Mouse (Mus musculus): ENCODE measurements around the gene Sema3f. TPM values are rescaled to one million over a fixed set of nuclear protein-coding genes. Genes with fewer than 3 reads are reported as not detected.

The Sema3f gene
- total and polyA plus RNA-seq, 2 experiments from 2014 or later: 7.8 to 56.6 TPM

DNA sequence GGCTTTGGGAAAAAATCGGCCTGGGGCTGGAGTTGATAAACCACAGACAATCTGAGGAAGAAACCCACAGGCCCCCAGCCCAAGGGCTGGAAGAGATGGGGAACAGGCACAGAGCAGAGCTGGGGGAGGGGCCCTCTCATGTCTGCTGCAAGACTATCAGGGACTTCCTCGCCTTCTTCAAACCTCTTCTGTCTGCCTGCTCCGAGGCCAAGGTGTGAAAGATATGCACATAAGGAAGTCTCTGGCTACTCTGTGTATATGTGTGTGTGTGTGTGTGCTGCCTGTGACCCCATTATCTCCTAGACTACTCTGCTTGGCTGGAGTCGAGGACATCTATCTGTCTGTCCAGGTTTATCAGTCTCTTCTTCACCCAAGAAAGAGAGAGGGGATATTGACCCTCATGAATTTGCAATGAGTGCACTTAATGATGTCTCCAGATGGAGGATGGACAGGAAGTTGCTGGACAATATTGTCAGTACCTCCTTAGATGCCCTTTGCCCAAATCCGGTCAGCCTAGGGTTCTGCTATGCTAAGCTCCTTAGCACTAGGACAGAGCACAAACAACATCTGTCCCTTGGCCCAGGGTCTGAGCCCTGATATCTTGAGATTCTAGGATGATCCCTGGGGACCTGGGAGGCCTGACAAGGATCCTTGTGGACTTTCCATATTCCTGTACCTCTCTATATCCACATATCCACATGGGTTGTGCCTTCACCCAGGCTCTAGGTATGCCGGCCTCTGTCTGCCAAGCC is 18.8 kb upstream of the Sema3f start:
- H3K27ac ChIP-seq (ENCODE audit: low read depth, low read length): peak overlapping the region; percentile 73
- 73% methylated on average over 6 of the region's 6 CpGs for WGBS
- H3K4me1 ChIP-seq (ENCODE audit: insufficient read depth): peaks cover 10% of the 10 kb centered on the region; the same call in 1 of the 2 replicates
- no peak for DNase-seq
- H3K4me3 ChIP-seq (ENCODE audit: low read depth, low read length): no peak overlapping the region
- TF ChIP-seq CTCF (IDR thresholded peaks at IDR 0.05; ENCODE audit: low read depth): no peak
- H3K9ac ChIP-seq: no peak overlapping the region
- H3K9me3 ChIP-seq (ENCODE audit: low read length): no peaks in the 10 kb centered on the region
- no peak overlapping the region for H3K4me2 ChIP-seq (ENCODE audit: low read depth)
- no peaks in the 10 kb centered on the region for H3K36me3 ChIP-seq (ENCODE audit: insufficient read depth)
- 0 out of 2 replicates have a peak, but pooled peaks have one; percentile 5 for ATAC-seq
- H3K27me3 ChIP-seq (ENCODE audit: insufficient read depth, low read length): no peaks in the 10 kb centered on the region

DNA sequence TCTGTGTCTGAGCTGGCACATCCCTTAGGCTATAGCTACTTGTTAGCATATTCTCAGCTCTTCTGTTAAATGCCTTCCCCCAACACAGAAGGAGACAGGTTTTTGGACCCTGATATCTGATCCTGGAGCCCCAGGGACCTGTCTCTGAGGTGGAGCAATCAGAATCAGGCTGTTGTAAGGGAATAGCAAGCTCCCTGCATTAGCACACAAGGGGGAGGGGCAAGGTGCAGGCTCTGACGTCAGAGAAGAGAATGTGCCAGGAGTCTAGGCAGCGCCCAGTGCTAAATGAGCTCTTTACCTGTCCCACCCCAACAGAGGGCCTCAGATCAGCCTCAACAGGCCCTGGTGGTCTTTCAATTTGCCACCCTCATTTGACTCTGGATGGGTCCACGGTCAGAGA is 16.8 kb upstream of the Sema3f start:
- no peaks in the 10 kb centered on the region for H3K9me3 ChIP-seq (ENCODE audit: low read length)
- ATAC-seq (peak; percentile 70; the same call in 1 of the 2 replicates), DNase-seq (peak; percentile 52)
- H3K4me1 ChIP-seq (ENCODE audit: insufficient read depth): peaks cover 17% of the 10 kb centered on the region
- no peak overlapping the region for H3K4me2 ChIP-seq (ENCODE audit: low read depth)
- TF ChIP-seq CTCF (IDR thresholded peaks at IDR 0.05; ENCODE audit: low read depth): no peak
- H3K9ac ChIP-seq: no peak overlapping the region
- no peak overlapping the region for H3K27ac ChIP-seq (ENCODE audit: low read depth, low read length)
- WGBS: 52% methylated on average over 3 of the region's 3 CpGs
- no peaks in the 10 kb centered on the region for H3K27me3 ChIP-seq (ENCODE audit: insufficient read depth, low read length)
- H3K4me3 ChIP-seq (ENCODE audit: low read depth, low read length): no peak overlapping the region
- H3K36me3 ChIP-seq (ENCODE audit: insufficient read depth): no peaks in the 10 kb centered on the region

- no peak overlapping the region for H3K4me2 ChIP-seq (ENCODE audit: low read depth)
- H3K9me3 ChIP-seq (ENCODE audit: low read length): no peaks in the 10 kb centered on the region
- no peak for TF ChIP-seq CTCF (IDR thresholded peaks at IDR 0.05; ENCODE audit: low read depth)
- H3K4me3 ChIP-seq (ENCODE audit: low read depth, low read length): no peak overlapping the region
- DNase-seq (no peak), ATAC-seq (no peak)
- no peak overlapping the region for H3K9ac ChIP-seq
- no peaks in the 10 kb centered on the region for H3K36me3 ChIP-seq (ENCODE audit: insufficient read depth)
- peaks cover 10% of the 10 kb centered on the region for H3K4me1 ChIP-seq (ENCODE audit: insufficient read depth)
- no peak overlapping the region for H3K27ac ChIP-seq (ENCODE audit: low read depth, low read length)
- WGBS: 100% methylated on average over 1 of the region's 1 CpGs
- H3K27me3 ChIP-seq (ENCODE audit: insufficient read depth, low read length): no peaks in the 10 kb centered on the region
Measured at GRCm38 (mm10) chr9:107724796-107725195, 14.5 kb upstream of the Sema3f start.

DNA sequence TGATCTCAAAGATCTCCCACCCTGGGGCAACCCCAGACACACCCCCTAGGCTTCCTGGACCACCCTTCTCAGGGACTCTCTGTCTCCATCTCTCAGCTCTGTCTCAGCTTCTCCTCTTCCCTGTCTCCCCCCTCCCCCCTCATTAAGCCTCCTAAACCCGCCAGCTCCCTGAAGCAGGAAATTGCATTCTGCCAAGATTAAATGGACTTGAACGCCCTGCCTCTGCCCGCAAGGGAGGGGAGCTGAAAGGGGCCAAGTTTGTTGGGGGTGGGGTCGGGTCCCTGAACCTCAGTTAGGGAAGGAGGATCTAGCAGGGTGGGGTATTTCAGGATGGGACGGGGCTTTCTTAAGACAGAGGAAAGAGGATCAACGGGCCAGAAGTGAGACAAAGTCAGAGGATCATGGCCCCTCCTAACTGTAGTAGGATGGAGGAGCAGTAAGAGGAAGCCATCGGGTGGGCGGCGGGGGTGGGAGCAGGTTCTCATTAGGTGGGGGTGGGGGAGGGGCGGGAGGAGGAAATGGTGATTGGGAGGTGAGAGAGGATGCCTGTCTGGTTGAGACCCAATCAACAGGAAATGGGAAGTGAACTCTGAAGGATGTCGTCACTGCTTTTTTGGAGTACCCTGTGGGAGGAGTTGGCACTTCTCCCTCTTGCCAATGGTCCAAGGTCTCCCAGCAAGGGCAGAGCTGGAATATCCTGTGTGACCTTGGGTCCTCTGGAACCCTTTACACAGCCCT is 13.7 kb upstream of the Sema3f start:
- H3K4me1 ChIP-seq (ENCODE audit: insufficient read depth): peaks cover 8% of the 10 kb centered on the region
- peak; percentile 44 for DNase-seq
- H3K9me3 ChIP-seq (ENCODE audit: low read length): no peaks in the 10 kb centered on the region
- no peak overlapping the region for H3K9ac ChIP-seq
- peak overlapping the region; percentile 24 for H3K4me2 ChIP-seq (ENCODE audit: low read depth)
- H3K36me3 ChIP-seq (ENCODE audit: insufficient read depth): no peaks in the 10 kb centered on the region
- peak; percentile 51 for ATAC-seq
- TF ChIP-seq CTCF (IDR thresholded peaks at IDR 0.05; ENCODE audit: low read depth): no peak
- H3K4me3 ChIP-seq (ENCODE audit: low read depth, low read length): no peak overlapping the region
- 8% methylated on average over 11 of the region's 11 CpGs for WGBS
- no peaks in the 10 kb centered on the region for H3K27me3 ChIP-seq (ENCODE audit: insufficient read depth, low read length)
- H3K27ac ChIP-seq (ENCODE audit: low read depth, low read length): no peak overlapping the region

DNA sequence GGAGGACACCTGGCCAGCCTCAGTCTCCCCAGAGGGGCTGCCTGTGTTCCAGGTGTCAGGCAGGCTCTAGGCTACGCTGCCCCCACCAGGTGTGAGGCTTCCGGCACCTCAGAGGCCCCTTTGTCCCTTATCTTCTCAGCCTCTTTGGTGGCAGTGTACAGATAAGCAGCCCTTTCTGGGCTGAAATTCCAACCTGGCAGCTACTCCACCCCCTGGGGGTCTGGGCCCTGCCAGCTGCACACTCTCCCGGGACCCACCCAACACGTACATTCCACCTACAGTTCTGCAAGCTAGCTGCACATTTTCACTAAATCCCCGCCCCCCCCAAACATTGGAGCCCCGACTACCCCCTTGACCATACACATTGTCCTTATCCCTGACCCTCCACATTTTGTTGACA is 13.0 kb upstream of the Sema3f start:
- DNase-seq (no peak), ATAC-seq (no peak)
- Histone ChIP-seq H3K9ac (no peak overlapping the region), H3K27me3 (ENCODE audit: insufficient read depth, low read length) (no peaks in the 10 kb centered on the region), H3K27ac (ENCODE audit: low read depth, low read length) (no peak overlapping the region), H3K36me3 (ENCODE audit: insufficient read depth) (no peaks in the 10 kb centered on the region), H3K4me2 (ENCODE audit: low read depth) (no peak overlapping the region), H3K4me3 (ENCODE audit: low read depth, low read length) (no peak overlapping the region), H3K9me3 (ENCODE audit: low read length) (no peaks in the 10 kb centered on the region), H3K4me1 (ENCODE audit: insufficient read depth) (peaks cover 8% of the 10 kb centered on the region)
- 33% methylated on average over 6 of the region's 6 CpGs for WGBS
- TF ChIP-seq CTCF (IDR thresholded peaks at IDR 0.05; ENCODE audit: low read depth): no peak

- WGBS: 81% methylated on average over 10 of the region's 10 CpGs
- H3K4me1 ChIP-seq (ENCODE audit: insufficient read depth): peaks cover 8% of the 10 kb centered on the region
Measured at GRCm38 (mm10) chr9:107718781-107719540, 8.7 kb upstream of the Sema3f start.

More at GRCm38 (mm10) chr9:107718781-107719540, 8.7 kb upstream of the Sema3f start:
- H3K9ac ChIP-seq: no peak overlapping the region
- DNase-seq (no peak), ATAC-seq (no peak)
- no peaks in the 10 kb centered on the region for H3K9me3 ChIP-seq (ENCODE audit: low read length)
- H3K27me3 ChIP-seq (ENCODE audit: insufficient read depth, low read length): no peaks in the 10 kb centered on the region
- no peaks in the 10 kb centered on the region for H3K36me3 ChIP-seq (ENCODE audit: insufficient read depth)
- no peak overlapping the region for H3K27ac ChIP-seq (ENCODE audit: low read depth, low read length)
- no peak for TF ChIP-seq CTCF (IDR thresholded peaks at IDR 0.05; ENCODE audit: low read depth)
- no peak overlapping the region for H3K4me2 ChIP-seq (ENCODE audit: low read depth)
- no peak overlapping the region for H3K4me3 ChIP-seq (ENCODE audit: low read depth, low read length)
